Mouse (Mus musculus): ENCODE data around the gene Oprm1. TPM values are rescaled to one million over a fixed set of nuclear protein-coding genes. Genes with fewer than 3 reads are reported as not detected.
"Not testable (repeated sequence)": the region's sequence is repeated elsewhere in the genome, so short reads cannot be mapped to it uniquely, and the experiment has no call there.

Oprm1 gene
- polyA plus RNA-seq, 1 experiment from 2014 or later: 1.00 TPM

GRCm38 (mm10) chr10:6987399-6988098, 229.2 kb downstream of the Oprm1 start:
- 74% methylated on average over 4 of the region's 4 CpGs for WGBS
- no peak for ATAC-seq (ENCODE audit: insufficient number of reproducible peaks, insufficient read depth, low FRiP score, low read depth)
- H3K4me2 ChIP-seq (replicated peaks; ENCODE audit: low read depth, low read length): no peak overlapping the region

DNA sequence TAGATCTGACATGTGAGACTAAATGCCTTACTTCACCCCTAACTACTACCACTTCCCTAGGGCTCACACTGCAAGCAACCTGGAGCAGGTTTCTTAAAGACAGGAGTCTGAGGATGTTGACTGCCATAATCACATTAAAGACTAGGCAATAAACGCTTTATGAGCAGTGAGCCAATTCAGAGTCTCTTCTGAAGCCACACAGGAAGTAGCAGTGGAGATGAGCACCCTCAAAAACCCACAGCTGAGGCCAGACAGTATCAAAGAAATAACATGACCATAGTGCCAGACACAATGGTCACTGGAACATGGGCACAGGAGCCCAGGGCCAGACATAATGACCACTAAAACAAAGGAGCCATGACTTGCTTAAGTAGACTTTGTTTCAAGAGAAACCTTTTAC, 230.2 kb downstream of the Oprm1 start:
- Histone ChIP-seq H3K4me3 (ENCODE audit: low read depth, low read length) (no peak overlapping the region), H3K4me1 (ENCODE audit: control insufficient read depth, insufficient read depth, low read length) (no peaks in the 10 kb centered on the region), H3K36me3 (ENCODE audit: control insufficient read depth, insufficient read depth, low read length) (no peaks in the 10 kb centered on the region), H3K9me3 (ENCODE audit: control insufficient read depth, low read depth, low read length) (no peaks in the 10 kb centered on the region), H3K27me3 (ENCODE audit: control insufficient read depth, insufficient read depth, low read length) (no peaks in the 10 kb centered on the region), H3K27ac (ENCODE audit: low read length) (no peak overlapping the region), H3K4me2 (replicated peaks; ENCODE audit: low read depth, low read length) (no peak overlapping the region), H3K9ac (replicated peaks; ENCODE audit: low read depth, low read length) (no peak overlapping the region)
- 71% methylated on average over 1 of the region's 1 CpGs for WGBS
- ATAC-seq (ENCODE audit: insufficient number of reproducible peaks, insufficient read depth, low FRiP score, low read depth): no peak

More at GRCm38 (mm10) chr10:6987399-6988098, 229.2 kb downstream of the Oprm1 start:
- no peak overlapping the region for H3K4me3 ChIP-seq (ENCODE audit: low read depth, low read length)
- H3K9ac ChIP-seq (replicated peaks; ENCODE audit: low read depth, low read length): no peak overlapping the region
- no peak overlapping the region for H3K27ac ChIP-seq (ENCODE audit: low read length)
- H3K36me3 ChIP-seq (ENCODE audit: control insufficient read depth, insufficient read depth, low read length): no peaks in the 10 kb centered on the region
- H3K4me1 ChIP-seq (ENCODE audit: control insufficient read depth, insufficient read depth, low read length): no peaks in the 10 kb centered on the region
- no peaks in the 10 kb centered on the region for H3K27me3 ChIP-seq (ENCODE audit: control insufficient read depth, insufficient read depth, low read length)
- H3K9me3 ChIP-seq (ENCODE audit: control insufficient read depth, low read depth, low read length): no peaks in the 10 kb centered on the region

DNA sequence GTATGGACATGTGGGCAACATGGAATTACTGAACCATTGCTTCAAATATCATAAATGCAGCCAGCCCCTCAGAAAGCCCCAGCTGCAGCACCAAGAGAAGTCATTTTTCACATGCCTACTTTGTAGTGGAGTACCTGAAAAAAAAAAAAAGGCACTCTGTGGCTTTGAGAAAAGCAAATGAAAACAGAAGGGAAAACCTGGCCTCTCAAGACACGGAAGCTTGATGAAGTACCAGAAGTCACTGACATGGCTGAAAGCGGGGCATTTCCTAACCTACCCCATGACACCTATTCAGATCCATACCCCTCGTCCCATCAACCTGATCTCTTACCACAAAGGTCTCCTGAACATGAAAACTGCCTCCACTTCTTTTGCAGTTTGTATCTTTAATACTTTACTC, 238.6 kb downstream of the Oprm1 start:
- Histone ChIP-seq H3K9ac (replicated peaks; ENCODE audit: low read depth, low read length) (no peak overlapping the region), H3K4me1 (ENCODE audit: control insufficient read depth, insufficient read depth, low read length) (no peaks in the 10 kb centered on the region), H3K27me3 (ENCODE audit: control insufficient read depth, insufficient read depth, low read length) (no peaks in the 10 kb centered on the region), H3K4me3 (ENCODE audit: low read depth, low read length) (no peak overlapping the region), H3K36me3 (ENCODE audit: control insufficient read depth, insufficient read depth, low read length) (no peaks in the 10 kb centered on the region), H3K4me2 (replicated peaks; ENCODE audit: low read depth, low read length) (no peak overlapping the region), H3K27ac (ENCODE audit: low read length) (no peak overlapping the region), H3K9me3 (ENCODE audit: control insufficient read depth, low read depth, low read length) (no peaks in the 10 kb centered on the region)
- ATAC-seq (ENCODE audit: insufficient number of reproducible peaks, insufficient read depth, low FRiP score, low read depth): no peak
- 72% methylated on average over 3 of the region's 3 CpGs for WGBS

GRCm38 (mm10) chr10:6998576-6999250, 240.4 kb downstream of the Oprm1 start:
- 83% methylated on average over 4 of the region's 4 CpGs for WGBS
- no peaks in the 10 kb centered on the region for H3K9me3 ChIP-seq (ENCODE audit: control insufficient read depth, low read depth, low read length)
- H3K36me3 ChIP-seq (ENCODE audit: control insufficient read depth, insufficient read depth, low read length): no peaks in the 10 kb centered on the region
- no peak overlapping the region for H3K27ac ChIP-seq (ENCODE audit: low read length)
- H3K4me3 ChIP-seq (ENCODE audit: low read depth, low read length): no peak overlapping the region
- no peak overlapping the region for H3K9ac ChIP-seq (replicated peaks; ENCODE audit: low read depth, low read length)
- no peaks in the 10 kb centered on the region for H3K27me3 ChIP-seq (ENCODE audit: control insufficient read depth, insufficient read depth, low read length)
- ATAC-seq (ENCODE audit: insufficient number of reproducible peaks, insufficient read depth, low FRiP score, low read depth): no peak
- H3K4me2 ChIP-seq (replicated peaks; ENCODE audit: low read depth, low read length): no peak overlapping the region
- no peaks in the 10 kb centered on the region for H3K4me1 ChIP-seq (ENCODE audit: control insufficient read depth, insufficient read depth, low read length)

DNA sequence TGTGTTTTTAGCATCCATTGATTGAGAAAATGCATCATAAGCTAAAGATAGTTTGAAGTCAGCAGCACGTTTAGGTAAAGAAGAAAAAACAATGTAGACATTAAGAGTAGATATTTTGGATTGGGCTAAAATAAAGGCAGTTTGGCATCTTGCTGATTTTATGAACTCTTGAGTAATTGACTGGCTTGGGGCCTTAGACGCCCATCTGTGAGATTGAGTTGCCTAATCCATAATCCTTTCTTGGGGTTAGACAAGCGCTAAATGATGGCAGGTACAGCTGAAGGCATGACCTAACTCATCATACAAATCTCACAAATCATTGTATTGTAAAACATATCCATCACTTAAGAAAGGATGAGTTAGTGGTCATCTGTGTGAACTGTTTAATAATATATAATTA, 241.0 kb downstream of the Oprm1 start:
- Histone ChIP-seq H3K9me3 (ENCODE audit: control insufficient read depth, low read depth, low read length) (no peaks in the 10 kb centered on the region), H3K4me1 (ENCODE audit: control insufficient read depth, insufficient read depth, low read length) (no peaks in the 10 kb centered on the region), H3K27ac (ENCODE audit: low read length) (no peak overlapping the region), H3K4me3 (ENCODE audit: low read depth, low read length) (no peak overlapping the region), H3K27me3 (ENCODE audit: control insufficient read depth, insufficient read depth, low read length) (no peaks in the 10 kb centered on the region), H3K4me2 (replicated peaks; ENCODE audit: low read depth, low read length) (no peak overlapping the region), H3K9ac (replicated peaks; ENCODE audit: low read depth, low read length) (no peak overlapping the region), H3K36me3 (ENCODE audit: control insufficient read depth, insufficient read depth, low read length) (no peaks in the 10 kb centered on the region)
- no peak for ATAC-seq (ENCODE audit: insufficient number of reproducible peaks, insufficient read depth, low FRiP score, low read depth)
- WGBS: 89% methylated on average over 3 of the region's 3 CpGs

- not testable (repeated sequence) for H3K9ac ChIP-seq (replicated peaks; ENCODE audit: low read depth, low read length); H3K4me3 ChIP-seq (ENCODE audit: low read depth, low read length); H3K27ac ChIP-seq (ENCODE audit: low read length); H3K36me3 ChIP-seq (ENCODE audit: control insufficient read depth, insufficient read depth, low read length); ATAC-seq (ENCODE audit: insufficient number of reproducible peaks, insufficient read depth, low FRiP score, low read depth); H3K9me3 ChIP-seq (ENCODE audit: control insufficient read depth, low read depth, low read length); H3K27me3 ChIP-seq (ENCODE audit: control insufficient read depth, insufficient read depth, low read length); H3K4me2 ChIP-seq (replicated peaks; ENCODE audit: low read depth, low read length); H3K4me1 ChIP-seq (ENCODE audit: control insufficient read depth, insufficient read depth, low read length)
Measured at GRCm38 (mm10) chr10:7003898-7004297, 245.6 kb downstream of the Oprm1 start.

DNA sequence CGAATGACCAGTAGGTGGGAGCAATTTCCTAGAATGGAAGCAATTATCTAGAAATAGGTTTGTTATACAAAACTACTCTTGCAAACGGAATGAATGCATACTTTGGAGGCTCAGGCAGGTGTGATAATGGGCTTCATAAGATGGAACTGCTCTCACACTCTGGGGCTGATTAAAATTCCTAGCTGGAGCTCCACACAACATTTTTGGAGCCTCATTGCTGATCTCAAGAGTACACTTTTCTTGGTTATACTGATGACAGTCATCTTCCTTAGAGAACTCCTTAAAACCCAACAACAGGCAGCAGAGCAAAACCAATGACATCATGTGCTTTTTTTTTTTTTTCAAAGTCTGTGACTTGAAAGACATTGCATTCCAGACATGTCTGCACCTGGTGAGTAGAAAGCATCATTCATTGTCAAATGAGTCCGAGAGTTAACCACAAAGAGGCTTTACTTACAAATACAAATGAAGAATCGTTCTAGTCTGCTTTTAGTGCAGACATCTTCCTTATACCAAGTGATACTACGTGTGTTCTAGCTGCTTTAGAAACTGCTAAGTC, 246.8 kb downstream of the Oprm1 start:
- no peaks in the 10 kb centered on the region for H3K4me1 ChIP-seq (ENCODE audit: control insufficient read depth, insufficient read depth, low read length)
- no peak overlapping the region for H3K9ac ChIP-seq (replicated peaks; ENCODE audit: low read depth, low read length)
- no peaks in the 10 kb centered on the region for H3K36me3 ChIP-seq (ENCODE audit: control insufficient read depth, insufficient read depth, low read length)
- H3K27me3 ChIP-seq (ENCODE audit: control insufficient read depth, insufficient read depth, low read length): no peaks in the 10 kb centered on the region
- 45% methylated on average over 5 of the region's 5 CpGs for WGBS
- no peak overlapping the region for H3K4me2 ChIP-seq (replicated peaks; ENCODE audit: low read depth, low read length)
- no peak for ATAC-seq (ENCODE audit: insufficient number of reproducible peaks, insufficient read depth, low FRiP score, low read depth)
- H3K4me3 ChIP-seq (ENCODE audit: low read depth, low read length): no peak overlapping the region
- peaks cover 4% of the 10 kb centered on the region; the same call in 1 of the 2 replicates for H3K9me3 ChIP-seq (ENCODE audit: control insufficient read depth, low read depth, low read length)
- H3K27ac ChIP-seq (ENCODE audit: low read length): no peak overlapping the region

DNA sequence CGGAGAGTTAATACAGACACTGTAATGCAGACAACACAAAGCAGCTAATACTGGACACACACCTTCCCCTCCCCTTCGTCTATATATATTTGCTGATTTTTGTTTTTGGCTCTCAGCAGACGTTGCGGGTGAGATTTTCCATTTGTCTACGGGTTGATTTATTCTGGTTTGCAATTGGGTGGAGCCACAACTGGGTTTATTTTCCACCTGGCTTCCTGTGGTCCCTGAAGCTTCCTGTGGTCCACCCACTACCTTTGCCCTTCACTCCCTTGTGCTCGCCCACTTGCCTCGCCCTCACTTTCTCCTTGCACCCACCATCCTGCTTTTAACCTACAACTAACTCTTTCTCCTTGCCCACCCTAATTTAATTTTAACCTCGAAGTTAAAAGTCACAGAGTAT, 252.2 kb downstream of the Oprm1 start:
- no peaks in the 10 kb centered on the region for H3K27me3 ChIP-seq (ENCODE audit: control insufficient read depth, insufficient read depth, low read length)
- WGBS: 77% methylated on average over 8 of the region's 8 CpGs
- H3K9ac ChIP-seq (replicated peaks; ENCODE audit: low read depth, low read length): no peak overlapping the region
- ATAC-seq (ENCODE audit: insufficient number of reproducible peaks, insufficient read depth, low FRiP score, low read depth): no peak
- H3K4me1 ChIP-seq (ENCODE audit: control insufficient read depth, insufficient read depth, low read length): no peaks in the 10 kb centered on the region
- no peaks in the 10 kb centered on the region for H3K36me3 ChIP-seq (ENCODE audit: control insufficient read depth, insufficient read depth, low read length)
- H3K9me3 ChIP-seq (ENCODE audit: control insufficient read depth, low read depth, low read length): peaks cover 4% of the 10 kb centered on the region; the same call in 1 of the 2 replicates
- H3K4me2 ChIP-seq (replicated peaks; ENCODE audit: low read depth, low read length): no peak overlapping the region
- no peak overlapping the region for H3K4me3 ChIP-seq (ENCODE audit: low read depth, low read length)
- no peak overlapping the region for H3K27ac ChIP-seq (ENCODE audit: low read length)

Data from stomach, embryonic 14.5 days (tissue).